Mouse (Mus musculus) embryonic facial prominence, embryonic 12.5 days (tissue): ENCODE measurements around the gene Srxn1. TPM values are rescaled to one million over a fixed set of nuclear protein-coding genes. Genes with fewer than 3 reads are reported as not detected.

Experiments used
- ATAC-seq: fragments of 200-750 bp; cut with Nextera tagmentation; 2 replicates; pipeline ENCODE4 v1.8.0; 2017; ENCODE audit not compliant: insufficient number of reproducible peaks, insufficient read depth, low FRiP score, low TSS enrichment
- H3K27ac ChIP-seq: fragments of 300-500 bp; sonication (generic); 2 replicates; pipeline ENCODE4 v1.5.1; 2016; ENCODE audit warnings: mild to moderate bottlenecking
- H3K27me3 ChIP-seq: fragments of 300-500 bp; sonication (generic); 2 replicates; pipeline ENCODE4 v1.6.1; 2016; ENCODE audit warnings: mild to moderate bottlenecking, moderate library complexity
- H3K36me3 ChIP-seq: fragments of 300-500 bp; sonication (generic); 2 replicates; pipeline ENCODE4 v1.6.1; 2016; ENCODE audit warnings: mild to moderate bottlenecking
- H3K4me1 ChIP-seq: fragments of 300-500 bp; sonication (generic); 2 replicates; pipeline ENCODE4 v1.6.1; 2016
- H3K4me2 ChIP-seq: fragments of 300-500 bp; sonication (generic); replicated peaks from 2 replicates; pipeline ENCODE4 v1.6.1; 2016; ENCODE audit warnings: mild to moderate bottlenecking, moderate library complexity
- H3K4me3 ChIP-seq: fragments of 300-500 bp; sonication (generic); 2 replicates; pipeline ENCODE4 v1.5.1; 2016; ENCODE audit warnings: mild to moderate bottlenecking
- H3K9ac ChIP-seq: fragments of 300-500 bp; sonication (generic); 2 replicates; pipeline ENCODE4 v1.6.1; 2016; ENCODE audit warnings: mild to moderate bottlenecking, moderate library complexity
- H3K9me3 ChIP-seq: fragments of 300-500 bp; sonication (generic); 2 replicates; pipeline ENCODE4 v1.6.1; 2016; ENCODE audit warnings: mild to moderate bottlenecking, moderate library complexity
- WGBS: fragments of 180-500 bp; shearing (Covaris S2); methylation state at CpG from one replicate; pipeline ENCODE4 v1.1.7; 2016; 5-methylcytosine and 5-hydroxymethylcytosine counted together
- polyA plus RNA-seq: library from polyadenylated mRNA; unstranded; fragments of >200 nt; fragmentation: Nextera tagmentation; extraction: Ambion mirVana; gene quantifications from 2 replicates; pipeline ENCODE4 v1.2.1, GENCODE M21; 2016

The Srxn1 gene
- polyA plus RNA-seq, 1 experiment from 2014 or later: 13.6 TPM

DNA sequence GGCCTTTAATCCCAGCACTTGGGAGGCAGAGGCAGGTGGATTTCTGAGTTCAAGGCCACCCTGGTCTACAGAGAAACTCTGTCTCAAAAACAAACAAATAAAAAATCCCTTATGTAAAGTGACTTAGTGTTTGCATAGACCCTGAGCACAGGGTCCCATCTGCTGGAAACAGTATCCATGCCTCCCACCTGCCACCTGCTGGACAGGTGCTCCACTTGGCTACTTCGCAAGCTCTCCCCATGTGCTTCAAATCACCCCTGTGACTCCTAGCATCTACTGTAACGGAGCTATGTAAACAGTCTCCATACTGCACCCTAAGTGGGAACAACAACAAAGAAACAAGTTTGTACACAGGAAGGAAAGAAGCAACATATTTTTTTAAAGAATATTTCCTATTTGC is 23.3 kb downstream of the Srxn1 start:
- Histone ChIP-seq H3K36me3 (no peaks in the 10 kb centered on the region), H3K4me2 (no peak overlapping the region), H3K9me3 (peaks cover 3% of the 10 kb centered on the region; the same call in 1 of the 2 replicates), H3K4me1 (0 out of 2 replicates have a peak, but pooled peaks cover 4% of the 10 kb centered on the region), H3K27me3 (no peaks in the 10 kb centered on the region), H3K9ac (no peak overlapping the region), H3K4me3 (no peak overlapping the region), H3K27ac (no peak overlapping the region)
- no peak for ATAC-seq
- WGBS: 50% methylated on average over 2 of the region's 2 CpGs

DNA sequence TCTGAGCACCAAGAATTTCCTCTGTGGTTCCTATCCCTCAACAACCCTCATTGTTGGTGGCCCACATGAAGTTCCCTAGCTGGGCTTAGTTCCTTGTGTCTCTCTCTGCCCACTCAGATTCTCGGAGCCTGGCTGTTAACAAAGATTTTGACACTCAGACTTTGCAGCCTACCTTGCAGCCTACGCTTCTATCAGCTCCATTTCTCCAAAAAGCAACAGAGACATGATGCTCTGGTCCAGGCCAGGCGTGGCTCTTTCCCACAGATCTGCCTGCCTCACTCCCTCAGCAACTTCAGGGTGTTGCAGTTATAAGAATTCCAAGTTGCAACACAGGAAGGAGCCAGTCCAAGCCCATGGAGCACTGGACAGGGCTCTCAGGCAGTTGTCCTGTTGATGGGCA is 24.5 kb downstream of the Srxn1 start:
- no peak overlapping the region for H3K9ac ChIP-seq
- H3K36me3 ChIP-seq: no peaks in the 10 kb centered on the region
- no peaks in the 10 kb centered on the region for H3K27me3 ChIP-seq
- WGBS: 73% methylated on average over 3 of the region's 3 CpGs
- H3K9me3 ChIP-seq: peaks cover 3% of the 10 kb centered on the region; the same call in 1 of the 2 replicates
- H3K4me1 ChIP-seq: 0 out of 2 replicates have a peak, but pooled peaks cover 4% of the 10 kb centered on the region
- H3K27ac ChIP-seq: no peak overlapping the region
- H3K4me3 ChIP-seq: no peak overlapping the region
- ATAC-seq: no peak
- no peak overlapping the region for H3K4me2 ChIP-seq

DNA sequence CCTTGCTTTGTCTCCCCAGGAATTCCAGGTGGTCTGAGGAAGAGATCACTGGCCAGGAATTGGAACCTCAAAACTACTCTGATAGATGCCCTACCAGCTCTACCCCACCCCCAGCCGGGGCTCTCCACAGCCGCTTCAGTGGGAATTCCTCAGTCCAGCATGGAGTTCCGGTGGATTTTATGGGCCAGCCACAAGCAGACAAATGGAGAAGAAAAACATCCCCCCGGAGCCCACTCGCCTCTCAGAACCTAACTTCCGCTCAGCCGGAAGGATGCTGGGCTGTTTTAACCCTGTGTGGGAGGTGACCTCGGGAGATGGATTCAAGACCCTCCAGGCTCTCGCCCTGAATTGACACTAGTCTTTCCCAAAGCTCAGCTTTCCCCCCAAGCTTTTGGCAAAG is 26.7 kb downstream of the Srxn1 start:
- peaks cover 3% of the 10 kb centered on the region; the same call in 1 of the 2 replicates for H3K9me3 ChIP-seq
- H3K27me3 ChIP-seq: no peaks in the 10 kb centered on the region
- H3K4me2 ChIP-seq: no peak overlapping the region
- no peak overlapping the region for H3K27ac ChIP-seq
- no peaks in the 10 kb centered on the region for H3K36me3 ChIP-seq
- H3K4me3 ChIP-seq: no peak overlapping the region
- H3K4me1 ChIP-seq: 0 out of 2 replicates have a peak, but pooled peaks cover 4% of the 10 kb centered on the region
- ATAC-seq: no peak
- H3K9ac ChIP-seq: no peak overlapping the region
- WGBS: 40% methylated on average over 9 of the region's 9 CpGs

DNA sequence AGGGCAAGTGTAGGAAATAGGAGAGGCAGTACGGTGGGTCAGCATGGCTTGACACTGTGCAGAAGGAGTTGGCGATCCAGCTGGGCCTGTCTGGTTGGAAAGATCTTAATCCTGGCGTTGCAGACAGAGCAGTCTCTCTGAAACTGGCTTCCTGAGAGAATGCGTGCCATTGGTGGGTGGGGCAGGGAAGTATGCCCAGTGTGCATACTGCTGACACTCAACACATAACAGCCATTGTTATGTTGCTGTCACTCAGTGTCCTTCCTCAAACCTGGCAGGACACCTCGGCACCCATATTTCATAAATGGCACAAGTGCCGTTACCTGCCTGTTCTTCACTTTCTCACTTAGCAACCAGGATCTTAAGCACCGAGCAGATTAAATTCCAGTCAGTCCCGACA is 27.4 kb downstream of the Srxn1 start:
- 65% methylated on average over 8 of the region's 8 CpGs for WGBS
- no peak overlapping the region for H3K27ac ChIP-seq

DNA sequence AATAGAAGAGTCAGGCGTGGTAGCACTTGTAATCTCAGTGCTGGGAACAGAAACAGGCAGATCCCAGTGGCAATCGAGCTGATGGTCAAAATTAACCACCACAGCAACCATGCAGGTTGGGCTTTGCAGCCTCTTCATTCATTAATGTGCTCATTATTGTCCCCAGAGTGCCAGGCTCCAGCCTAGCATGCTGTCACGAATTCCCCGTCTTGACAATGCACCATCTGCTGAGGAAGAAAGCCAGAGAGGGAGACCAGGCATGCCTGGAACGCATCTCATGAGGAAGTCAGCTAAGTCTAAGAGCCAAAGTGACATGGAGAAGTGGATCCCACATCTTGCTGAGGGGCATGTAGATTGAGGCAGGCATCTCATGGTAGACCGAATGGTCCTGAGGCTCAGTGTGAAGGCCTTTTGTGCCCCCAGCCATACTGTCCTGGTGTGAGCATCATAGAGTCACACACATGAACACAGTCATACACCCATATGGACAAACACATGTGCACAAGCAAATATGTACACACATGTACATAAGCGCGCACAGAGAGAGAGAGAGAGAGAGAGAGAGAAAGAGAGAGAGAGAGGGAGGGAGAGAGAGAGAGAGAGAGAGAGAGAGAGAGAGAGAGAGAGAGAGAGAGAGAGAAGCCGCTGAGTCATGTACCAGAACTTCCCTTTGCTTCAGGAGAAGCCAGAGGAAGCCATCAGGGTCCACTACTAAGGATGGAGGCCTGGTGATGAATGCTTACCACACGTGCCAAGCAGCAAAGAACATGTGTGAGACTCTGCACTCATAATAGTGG is 34.1 kb downstream of the Srxn1 start:
- no peaks in the 10 kb centered on the region for H3K9me3 ChIP-seq
- no peak overlapping the region for H3K4me2 ChIP-seq
- no peak overlapping the region for H3K4me3 ChIP-seq
- peaks cover 24% of the 10 kb centered on the region; the same call in 1 of the 2 replicates for H3K4me1 ChIP-seq
- no peaks in the 10 kb centered on the region for H3K36me3 ChIP-seq
- no peak overlapping the region for H3K9ac ChIP-seq
- no peak overlapping the region for H3K27ac ChIP-seq
- H3K27me3 ChIP-seq: peaks cover 19% of the 10 kb centered on the region
- 76% methylated on average over 10 of the region's 10 CpGs for WGBS
- no peak for ATAC-seq

More for the DNA sequence above, 27.4 kb downstream of the Srxn1 start:
- Histone ChIP-seq H3K4me1 (0 out of 2 replicates have a peak, but pooled peaks cover 4% of the 10 kb centered on the region), H3K4me3 (no peak overlapping the region), H3K4me2 (no peak overlapping the region), H3K9me3 (peaks cover 3% of the 10 kb centered on the region; the same call in 1 of the 2 replicates), H3K36me3 (no peaks in the 10 kb centered on the region), H3K27me3 (no peaks in the 10 kb centered on the region), H3K9ac (no peak overlapping the region)
- ATAC-seq: no peak

DNA sequence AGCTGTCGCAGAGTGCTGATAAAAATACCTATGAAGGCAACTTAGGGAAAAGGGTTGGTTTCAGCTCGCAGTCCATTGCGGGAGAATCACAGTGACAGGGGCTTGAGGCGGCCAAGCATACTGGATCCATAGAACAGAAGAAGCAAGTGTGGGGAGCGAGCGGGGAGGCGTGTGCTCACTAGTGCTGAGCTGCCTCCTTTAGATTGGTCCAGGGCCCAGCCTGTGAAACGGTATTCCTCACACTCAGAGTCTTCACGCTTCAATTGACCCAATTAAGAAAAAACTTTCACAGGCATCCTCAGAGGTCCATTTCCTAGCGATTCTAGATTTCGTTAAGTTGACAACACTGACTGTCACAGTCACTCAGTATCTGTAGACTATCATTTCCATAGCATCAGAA is 35.6 kb downstream of the Srxn1 start:
- no peak overlapping the region for H3K4me2 ChIP-seq
- no peaks in the 10 kb centered on the region for H3K9me3 ChIP-seq
- no peak for ATAC-seq
- peaks cover 24% of the 10 kb centered on the region; the same call in 1 of the 2 replicates for H3K4me1 ChIP-seq
- H3K36me3 ChIP-seq: no peaks in the 10 kb centered on the region
- peaks cover 35% of the 10 kb centered on the region for H3K27me3 ChIP-seq
- no peak overlapping the region for H3K27ac ChIP-seq
- H3K9ac ChIP-seq: no peak overlapping the region
- H3K4me3 ChIP-seq: no peak overlapping the region
- WGBS: 31% methylated on average over 11 of the region's 11 CpGs

DNA sequence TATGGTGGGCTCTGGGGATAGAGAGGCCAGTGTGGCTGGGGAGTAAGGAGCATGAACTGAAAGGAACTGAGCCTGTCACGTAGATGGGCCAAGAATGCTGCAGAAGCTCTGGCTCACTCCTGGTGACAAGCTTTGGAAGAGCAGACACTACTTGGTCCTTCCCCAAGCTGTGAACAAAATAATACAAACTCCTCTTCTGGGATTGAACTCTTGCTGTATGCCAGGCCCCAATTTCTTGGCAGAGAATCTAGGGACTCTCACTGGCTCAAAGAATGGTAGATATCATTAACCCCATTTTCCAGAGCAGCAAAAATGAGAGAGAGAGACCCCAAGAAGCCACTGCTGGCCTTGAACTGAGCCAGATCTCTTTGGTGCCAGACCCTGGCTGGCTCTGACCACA is 36.2 kb downstream of the Srxn1 start:
- H3K4me3 ChIP-seq: no peak overlapping the region

DNA sequence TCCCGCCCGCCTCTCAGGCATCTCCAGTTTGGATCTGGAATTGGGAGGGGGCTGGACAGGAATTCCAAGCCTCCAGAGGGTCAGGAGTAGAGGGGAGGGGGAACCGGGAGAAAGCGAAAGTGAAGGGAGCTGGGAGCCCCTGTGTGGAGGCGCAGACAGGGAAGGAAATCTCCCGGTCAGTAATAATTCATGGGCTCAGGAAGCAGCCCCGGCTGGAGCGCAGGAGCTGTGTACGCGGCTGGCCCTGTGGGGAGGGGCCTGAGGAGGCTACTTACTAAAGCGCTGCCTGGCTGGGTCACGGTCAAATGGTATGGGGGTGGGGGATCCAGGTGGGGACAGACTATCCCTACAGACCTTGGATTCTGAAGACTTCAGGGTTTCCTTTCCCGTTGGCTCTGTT is 36.7 kb downstream of the Srxn1 start:
- WGBS: 1% methylated on average over 13 of the region's 13 CpGs
- peak; percentile 50; the same call in 1 of the 2 replicates for ATAC-seq
- H3K4me2 ChIP-seq: peak overlapping the region; percentile 88
- peaks cover 41% of the 10 kb centered on the region for H3K27me3 ChIP-seq
- H3K27ac ChIP-seq: peak overlapping the region; percentile 24
- peaks cover 24% of the 10 kb centered on the region; the same call in 1 of the 2 replicates for H3K4me1 ChIP-seq
- H3K9me3 ChIP-seq: no peaks in the 10 kb centered on the region
- 0 out of 2 replicates have a peak overlapping the region, but pooled peaks have one; percentile 0 for H3K9ac ChIP-seq
- peak overlapping the region; percentile 29 for H3K4me3 ChIP-seq
- no peaks in the 10 kb centered on the region for H3K36me3 ChIP-seq

More for the DNA sequence above, 36.2 kb downstream of the Srxn1 start:
- no peak overlapping the region for H3K9ac ChIP-seq
- H3K36me3 ChIP-seq: no peaks in the 10 kb centered on the region
- H3K27ac ChIP-seq: peak overlapping the region; percentile 24; the same call in 1 of the 2 replicates
- ATAC-seq: no peak
- peaks cover 24% of the 10 kb centered on the region; the same call in 1 of the 2 replicates for H3K4me1 ChIP-seq
- no peaks in the 10 kb centered on the region for H3K9me3 ChIP-seq
- 29% methylated on average over 1 of the region's 1 CpGs for WGBS
- peak overlapping the region; percentile 88 for H3K4me2 ChIP-seq
- H3K27me3 ChIP-seq: peaks cover 36% of the 10 kb centered on the region

DNA sequence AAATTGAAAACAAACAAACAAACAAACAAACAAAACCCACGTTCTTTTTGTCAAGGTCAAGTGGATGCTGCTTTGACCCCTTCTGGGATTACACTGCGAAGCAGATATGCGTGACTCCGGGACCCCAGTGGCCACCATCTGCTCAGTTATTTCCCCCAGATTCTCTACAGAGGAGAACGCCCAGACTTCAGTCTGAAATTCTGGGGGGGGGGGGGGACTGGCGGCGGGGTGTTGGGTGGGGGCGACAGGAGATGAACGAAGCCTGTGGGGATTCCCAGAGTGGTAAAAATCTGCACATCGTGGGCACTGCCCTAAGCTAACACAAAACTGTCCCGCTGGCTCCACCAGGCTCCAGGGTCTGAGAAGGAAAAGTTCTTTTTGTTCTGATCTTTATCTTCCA is 37.3 kb downstream of the Srxn1 start:
- peak overlapping the region; percentile 29; the same call in 1 of the 2 replicates for H3K4me3 ChIP-seq
- peaks cover 41% of the 10 kb centered on the region for H3K27me3 ChIP-seq
- no peak for ATAC-seq

DNA sequence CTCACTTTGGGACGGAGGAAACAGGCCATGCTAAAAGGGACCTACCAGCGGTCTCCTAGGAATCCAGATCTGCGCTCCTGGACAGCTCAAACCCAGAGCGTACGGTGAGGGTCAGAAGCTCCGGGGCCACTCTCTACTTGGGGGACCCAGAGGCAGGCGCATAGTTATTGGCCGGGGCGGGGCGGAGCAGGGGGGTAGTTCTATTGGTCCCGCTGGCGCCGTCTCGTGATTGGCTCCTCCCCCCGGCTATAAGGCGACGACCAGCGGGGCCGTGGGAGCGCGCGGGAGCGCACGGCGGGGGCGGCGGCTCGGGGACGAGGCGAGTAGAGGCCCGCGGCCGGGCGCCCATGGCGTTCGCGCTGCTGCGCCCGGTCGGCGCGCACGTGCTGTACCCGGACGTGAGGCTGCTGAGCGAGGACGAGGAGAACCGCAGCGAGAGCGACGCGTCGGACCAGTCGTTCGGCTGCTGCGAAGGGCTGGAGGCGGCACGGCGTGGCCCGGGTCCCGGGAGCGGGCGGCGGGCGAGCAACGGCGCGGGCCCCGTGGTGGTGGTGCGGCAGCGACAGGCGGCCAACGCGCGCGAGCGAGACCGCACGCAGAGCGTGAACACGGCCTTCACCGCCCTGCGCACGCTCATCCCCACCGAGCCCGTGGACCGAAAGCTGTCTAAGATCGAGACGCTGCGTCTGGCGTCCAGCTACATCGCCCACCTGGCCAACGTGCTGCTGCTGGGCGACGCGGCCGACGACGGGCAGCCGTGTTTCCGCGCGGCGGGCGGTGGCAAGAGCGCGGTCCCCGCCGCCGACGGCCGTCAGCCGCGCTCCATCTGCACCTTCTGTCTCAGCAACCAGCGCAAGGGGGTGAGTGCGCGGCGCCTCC is 38.2 kb downstream of the Srxn1 start, which contains the start of gene Tcf15:
TSS of gene Tcf15 (plus strand) at position 283 of the 879 bp plus-strand sequence.
- Histone ChIP-seq H3K4me1 (peaks cover 24% of the 10 kb centered on the region; the same call in 1 of the 2 replicates), H3K4me3 (peak within 1 kb of the TSS; percentile 48), H3K27me3 (peaks cover 41% of the 10 kb centered on the region), H3K36me3 (no peaks in the 10 kb centered on the region), H3K9ac (peak within 1 kb of the TSS; percentile 57), H3K9me3 (no peaks in the 10 kb centered on the region), H3K4me2 (peak within 1 kb of the TSS; percentile 88), H3K27ac (no peak within 1 kb of the TSS)
- ATAC-seq: peak; percentile 49; the same call in 1 of the 2 replicates
- under 1% methylated on average over 111 of the region's 118 CpGs for WGBS

More for the DNA sequence above, 37.3 kb downstream of the Srxn1 start:
- no peak overlapping the region for H3K27ac ChIP-seq
- no peaks in the 10 kb centered on the region for H3K9me3 ChIP-seq
- H3K4me1 ChIP-seq: peaks cover 24% of the 10 kb centered on the region; the same call in 1 of the 2 replicates
- no peak overlapping the region for H3K9ac ChIP-seq
- H3K4me2 ChIP-seq: peak overlapping the region; percentile 88
- 2% methylated on average over 11 of the region's 11 CpGs for WGBS
- no peaks in the 10 kb centered on the region for H3K36me3 ChIP-seq

DNA sequence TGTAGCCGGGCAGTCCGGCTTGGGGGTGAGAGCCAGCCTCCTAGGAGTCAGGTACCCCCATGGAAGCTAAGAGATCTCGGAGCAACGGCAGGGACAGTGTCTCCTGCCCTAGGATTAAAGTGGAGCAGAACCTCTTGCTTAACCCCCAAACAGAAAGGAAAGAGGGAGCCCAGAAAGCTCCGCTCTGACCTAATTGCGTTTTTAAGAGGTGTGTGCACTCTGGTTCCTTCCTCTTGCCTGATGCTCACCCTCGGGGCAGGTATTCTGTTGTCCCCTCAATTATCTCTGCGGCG is 38.8 kb downstream of the Srxn1 start:
- H3K4me1 ChIP-seq: peaks cover 24% of the 10 kb centered on the region; the same call in 1 of the 2 replicates
- H3K27me3 ChIP-seq: peaks cover 41% of the 10 kb centered on the region
- no peaks in the 10 kb centered on the region for H3K36me3 ChIP-seq
- H3K9ac ChIP-seq: peak overlapping the region; percentile 57
- no peak for ATAC-seq
- no peak overlapping the region for H3K27ac ChIP-seq
- WGBS: 16% methylated on average over 9 of the region's 9 CpGs
- peak overlapping the region; percentile 88 for H3K4me2 ChIP-seq
- H3K9me3 ChIP-seq: no peaks in the 10 kb centered on the region
- peak overlapping the region; percentile 48 for H3K4me3 ChIP-seq
